Mouse (Mus musculus) layer of hippocampus, adult 9-10 months (tissue): ENCODE measurements at regions not wholly inside any gene's neighbourhood (a gene's known extent, or its start where the extent isn't known, plus 50 kb on each side); places are given as distances from the start of the nearest gene placed in this dataset.
"Not testable (repeated sequence)": the region's sequence is repeated elsewhere in the genome, so short reads cannot be mapped to it uniquely, and the experiment has no call there.

Experiments
- DNase-seq: peaks from one replicate; pipeline ENCODE4 v3.0.0; 2022; ENCODE audit warnings: low spot score

- DNase-seq = no peak
Observed at GRCm38 (mm10) chr2:51682177-51682576, 54.9 kb downstream of the Tas2r134 start.

GRCm38 (mm10) chr2:51682745-51683144 is 55.4 kb downstream of the Tas2r134 start:
- no peak for DNase-seq

- DNase-seq = no peak
Observed at GRCm38 (mm10) chr2:51705110-51705509, 77.8 kb downstream of the Tas2r134 start.

- no peak for DNase-seq
Observed at GRCm38 (mm10) chr2:51708701-51709100, 81.4 kb downstream of the Tas2r134 start.

GRCm38 (mm10) chr2:51712611-51713010 is 85.3 kb downstream of the Tas2r134 start:
- no peak for DNase-seq

- no peak for DNase-seq
Observed at GRCm38 (mm10) chr2:51730805-51731204, 103.5 kb downstream of the Tas2r134 start.

- DNase-seq = no peak
Observed at GRCm38 (mm10) chr2:51731703-51732102, 104.4 kb downstream of the Tas2r134 start.

GRCm38 (mm10) chr2:51732355-51732754 is 105.0 kb downstream of the Tas2r134 start:
- DNase-seq = no peak

- no peak for DNase-seq
Observed at GRCm38 (mm10) chr2:51733218-51733617, 105.9 kb downstream of the Tas2r134 start.

GRCm38 (mm10) chr2:51736452-51736851 is 109.1 kb downstream of the Tas2r134 start:
- DNase-seq = no peak

- no peak for DNase-seq
Observed at GRCm38 (mm10) chr2:51747675-51748319, 120.5 kb downstream of the Tas2r134 start.

- DNase-seq = no peak
Observed at GRCm38 (mm10) chr2:51749247-51749646, 121.9 kb downstream of the Tas2r134 start.

- DNase-seq = no peak
Observed at GRCm38 (mm10) chr2:51752941-51753564, 125.7 kb downstream of the Tas2r134 start.

- DNase-seq = no peak
Observed at GRCm38 (mm10) chr2:51753565-51754031, 126.3 kb downstream of the Tas2r134 start.

GRCm38 (mm10) chr2:51757361-51757760 is 130.1 kb downstream of the Tas2r134 start:
- DNase-seq = no peak

GRCm38 (mm10) chr2:51758093-51758492 is 130.8 kb downstream of the Tas2r134 start:
- DNase-seq = no peak

- no peak for DNase-seq
Observed at GRCm38 (mm10) chr2:51762866-51763265, 135.6 kb downstream of the Tas2r134 start.

GRCm38 (mm10) chr2:51767507-51768135 is 140.3 kb downstream of the Tas2r134 start:
- DNase-seq = no peak

- DNase-seq = peak; percentile 50
Observed at GRCm38 (mm10) chr2:51768298-51769271, 141.3 kb downstream of the Tas2r134 start.

GRCm38 (mm10) chr2:51785169-51785568 is 149.8 kb downstream of the Rbm43 start:
- no peak for DNase-seq

GRCm38 (mm10) chr2:51788896-51789295 is 146.1 kb downstream of the Rbm43 start:
- DNase-seq = peak; percentile 13

- not testable (repeated sequence) for DNase-seq
Observed at GRCm38 (mm10) chr2:51793291-51793690, 141.7 kb downstream of the Rbm43 start.
